Mouse (Mus musculus) E14TG2a.4 (cell line): ENCODE measurements around the gene Cdh23.

ENCODE experiments used
- CTCF ChIP-seq: conservative IDR thresholded peaks from 2 replicates; pipeline ENCODE4 v1.5.1; 2014; ENCODE audit warnings: low read length
- NANOG ChIP-seq: IDR thresholded peaks from 2 replicates; pipeline ENCODE4 v1.6.1; 2014; ENCODE audit warnings: borderline replicate concordance, low read length, mixed read lengths

GRCm38 (mm10) chr10:60344111-60344510 lies 352.2 kb downstream of the Cdh23 start:
- TF ChIP-seq CTCF (no peak), NANOG (no peak)
